Mouse (Mus musculus) testis, postnatal 14 days (tissue): ENCODE data around the gene Stk39.

Experiments
- DNase-seq: peaks from one replicate; pipeline ENCODE4 v3.0.0; 2021; ENCODE audit warnings: low spot score

The Stk39 gene

GRCm38 (mm10) chr2:68420223-68420622 lies 51.8 kb downstream of the Stk39 start:
- no peak for DNase-seq

- no peak for DNase-seq
Measured at GRCm38 (mm10) chr2:68419746-68420145, 52.3 kb downstream of the Stk39 start.

GRCm38 (mm10) chr2:68419165-68419564 lies 52.9 kb downstream of the Stk39 start:
- DNase-seq = no peak

GRCm38 (mm10) chr2:68417081-68417480 lies 55.0 kb downstream of the Stk39 start:
- DNase-seq = no peak

DNA sequence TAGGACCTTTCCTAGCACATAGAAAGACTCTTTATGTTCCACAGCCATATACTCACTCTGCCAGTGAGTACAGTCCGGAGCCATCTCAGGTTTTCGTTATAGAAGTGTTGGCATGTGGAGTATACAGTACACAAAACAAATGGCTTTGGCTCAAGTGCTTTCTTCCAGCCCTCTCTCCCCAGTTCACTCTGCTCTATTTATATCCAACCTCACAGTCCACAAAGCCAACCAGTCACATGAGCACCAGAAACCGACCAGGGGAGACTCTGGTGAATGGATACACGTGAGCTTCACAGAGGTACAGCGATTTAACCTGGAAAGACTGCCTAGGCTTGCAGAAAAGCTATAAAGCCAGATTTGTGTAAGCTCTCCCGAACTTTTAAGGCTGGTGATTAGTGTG lies 56.4 kb downstream of the Stk39 start:
- DNase-seq = no peak

DNA sequence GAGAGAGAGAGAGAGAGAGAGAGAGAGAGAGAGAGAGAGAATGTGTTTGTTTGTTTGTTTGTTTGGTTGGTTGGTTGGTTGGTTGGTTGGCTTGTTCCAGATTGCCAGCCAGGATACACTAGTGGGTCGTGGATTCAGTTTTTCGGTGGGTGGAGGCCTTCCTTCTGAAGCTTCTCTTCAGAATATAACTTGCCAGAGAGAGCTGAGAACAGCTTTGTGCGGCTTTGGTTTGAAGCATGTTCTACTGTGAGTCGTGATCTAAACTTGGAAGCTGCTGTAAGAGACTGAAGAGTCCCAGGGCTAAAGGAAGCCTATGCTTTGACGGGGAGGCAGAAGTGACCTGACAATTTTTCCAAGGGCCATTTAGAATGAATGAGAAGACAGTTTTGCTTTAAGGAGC lies 59.9 kb downstream of the Stk39 start:
- no peak for DNase-seq

- DNase-seq = no peak
Measured at GRCm38 (mm10) chr2:68411201-68411600, 60.9 kb downstream of the Stk39 start.

DNA sequence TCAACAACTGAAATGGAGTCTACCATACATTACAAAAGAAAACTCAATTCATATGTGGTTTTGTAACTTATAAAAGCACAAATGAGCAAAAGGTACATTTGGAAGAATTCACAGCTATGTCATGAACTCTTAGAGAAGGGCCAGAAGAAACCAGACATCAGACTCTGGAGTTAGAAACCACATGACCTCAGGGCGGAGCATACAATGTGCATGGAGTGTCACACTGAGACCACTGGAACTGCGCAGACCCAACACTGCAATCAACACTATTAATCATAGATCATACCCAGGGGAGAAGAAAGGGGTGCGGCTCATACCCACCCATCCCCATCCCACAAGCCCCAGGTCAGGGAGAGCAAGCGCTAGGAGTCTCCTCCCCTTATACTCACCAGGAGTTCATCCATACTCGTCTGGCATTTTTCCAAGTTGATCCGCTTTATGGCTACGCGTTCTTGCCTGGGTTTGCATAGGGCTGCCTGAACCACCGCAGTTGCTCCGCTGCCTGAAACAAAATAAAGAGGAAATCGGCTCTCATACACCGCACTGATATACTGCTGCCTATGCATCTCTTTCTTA lies 62.3 kb downstream of the Stk39 start:
- no peak for DNase-seq

DNA sequence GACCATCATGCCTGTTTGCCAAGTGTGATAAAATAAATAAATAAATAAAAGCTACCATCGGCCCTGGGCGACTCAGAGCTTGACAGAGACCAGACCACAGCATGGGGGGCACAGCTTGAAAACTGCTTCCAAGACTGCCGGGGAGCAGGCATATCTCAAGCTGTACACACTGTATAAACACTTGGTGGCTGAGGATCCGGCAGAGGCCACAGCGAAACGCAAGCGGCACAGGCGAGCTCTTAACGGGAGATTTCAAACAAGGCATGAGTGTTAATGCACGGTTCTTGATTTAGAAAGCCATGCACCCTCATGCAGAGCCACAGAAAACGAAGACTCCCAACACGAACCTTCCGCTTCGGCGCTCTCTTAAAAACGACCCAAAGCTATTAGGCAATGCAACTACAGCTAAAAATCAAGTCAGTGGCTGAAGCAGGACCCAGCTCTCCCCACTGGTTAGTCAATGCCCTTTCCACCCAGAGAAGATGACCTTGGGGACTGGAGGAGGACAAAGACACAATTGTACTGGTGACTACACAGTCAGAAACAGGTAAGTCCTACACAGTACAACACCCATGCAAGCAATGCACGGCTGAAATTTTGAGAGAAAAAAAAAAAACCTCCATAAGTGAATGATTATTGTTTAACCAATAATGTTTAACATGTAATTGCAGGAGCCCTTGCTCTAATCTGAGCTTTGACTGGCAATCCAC lies 63.6 kb downstream of the Stk39 start:
- DNase-seq = no peak

DNA sequence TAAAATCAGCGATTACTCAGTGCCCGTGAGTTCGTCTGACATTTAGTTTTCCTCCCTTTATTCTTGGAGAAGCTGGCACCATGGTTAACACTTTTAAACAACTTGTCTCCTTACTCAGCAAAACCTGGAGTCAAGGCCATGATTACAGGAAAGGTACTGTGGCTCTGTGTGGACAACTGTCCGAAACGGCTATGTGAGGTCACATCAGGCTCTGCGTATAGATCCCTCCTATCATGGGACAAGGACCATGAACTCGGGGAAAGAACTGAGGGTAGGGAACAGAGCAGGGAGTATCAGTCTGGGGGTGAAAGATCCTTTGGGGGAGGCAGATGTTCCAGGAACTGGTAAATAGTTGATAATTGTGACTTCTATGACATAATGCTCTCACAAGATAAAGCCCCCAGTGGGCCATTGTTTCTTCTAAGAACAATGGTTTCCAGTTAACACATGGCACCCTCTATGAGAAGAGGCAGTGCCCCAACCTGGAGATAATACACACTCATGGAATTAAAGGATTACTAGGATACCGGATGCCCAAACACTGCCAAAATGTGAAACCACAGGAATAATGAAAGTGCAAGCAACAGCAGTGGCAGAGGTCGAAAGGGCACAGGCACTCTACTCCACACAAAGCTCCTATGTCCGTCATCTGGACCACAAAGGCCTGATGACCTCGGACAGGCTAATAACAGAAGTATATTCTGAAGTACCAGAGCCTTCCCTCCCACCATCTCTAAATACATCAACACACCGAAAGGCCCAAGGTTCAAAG lies 64.7 kb downstream of the Stk39 start:
- peak; percentile 33 for DNase-seq

DNA sequence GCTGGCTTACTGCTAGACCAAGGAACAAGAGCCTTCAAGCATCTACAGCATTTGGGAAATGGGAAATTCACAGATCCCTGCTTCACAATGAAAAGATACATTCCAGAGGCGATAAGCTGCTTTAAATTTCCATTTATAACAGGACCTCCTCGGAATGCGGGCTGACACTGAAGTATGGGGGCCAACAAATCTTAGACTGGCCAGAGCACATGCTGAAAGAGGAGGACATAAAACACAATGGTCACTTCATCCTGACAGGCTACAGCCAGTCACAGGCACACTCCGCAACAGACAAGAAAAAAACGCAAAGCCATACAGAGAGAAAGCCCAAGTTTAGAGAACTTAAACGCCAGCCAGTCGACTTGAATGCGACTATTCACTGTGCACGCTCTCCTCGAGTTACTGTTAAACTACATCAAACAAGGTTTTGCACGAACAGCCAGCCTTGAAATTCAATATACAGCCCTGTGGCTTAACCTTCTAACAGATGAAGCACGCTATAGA lies 65.4 kb downstream of the Stk39 start:
- no peak for DNase-seq

DNA sequence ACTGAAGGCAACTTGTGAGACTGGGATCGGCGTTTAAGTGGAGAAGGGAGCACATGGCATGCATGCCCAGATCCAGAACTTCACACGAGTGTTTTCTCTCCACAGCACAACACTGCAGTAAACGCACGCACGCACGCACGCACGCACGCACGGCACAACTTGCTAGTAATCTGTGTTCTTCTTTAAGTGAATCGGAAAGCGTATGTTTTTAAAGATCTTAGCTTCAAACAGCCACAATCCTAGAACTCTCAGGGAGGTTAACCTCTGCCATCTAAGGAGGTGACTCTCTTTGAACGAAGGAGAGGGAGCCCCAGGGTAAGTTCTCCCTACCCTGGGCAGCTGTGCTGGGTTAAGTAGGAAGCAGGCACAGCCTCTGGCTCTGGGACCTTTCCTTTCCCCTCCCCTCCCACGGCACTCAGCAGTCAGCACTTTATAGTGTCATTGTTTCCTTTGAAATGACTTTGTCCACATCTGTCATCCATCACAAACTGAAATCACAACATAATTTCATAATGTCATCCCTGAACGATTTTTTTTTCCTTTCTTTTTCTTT lies 66.8 kb downstream of the Stk39 start:
- no peak for DNase-seq

DNA sequence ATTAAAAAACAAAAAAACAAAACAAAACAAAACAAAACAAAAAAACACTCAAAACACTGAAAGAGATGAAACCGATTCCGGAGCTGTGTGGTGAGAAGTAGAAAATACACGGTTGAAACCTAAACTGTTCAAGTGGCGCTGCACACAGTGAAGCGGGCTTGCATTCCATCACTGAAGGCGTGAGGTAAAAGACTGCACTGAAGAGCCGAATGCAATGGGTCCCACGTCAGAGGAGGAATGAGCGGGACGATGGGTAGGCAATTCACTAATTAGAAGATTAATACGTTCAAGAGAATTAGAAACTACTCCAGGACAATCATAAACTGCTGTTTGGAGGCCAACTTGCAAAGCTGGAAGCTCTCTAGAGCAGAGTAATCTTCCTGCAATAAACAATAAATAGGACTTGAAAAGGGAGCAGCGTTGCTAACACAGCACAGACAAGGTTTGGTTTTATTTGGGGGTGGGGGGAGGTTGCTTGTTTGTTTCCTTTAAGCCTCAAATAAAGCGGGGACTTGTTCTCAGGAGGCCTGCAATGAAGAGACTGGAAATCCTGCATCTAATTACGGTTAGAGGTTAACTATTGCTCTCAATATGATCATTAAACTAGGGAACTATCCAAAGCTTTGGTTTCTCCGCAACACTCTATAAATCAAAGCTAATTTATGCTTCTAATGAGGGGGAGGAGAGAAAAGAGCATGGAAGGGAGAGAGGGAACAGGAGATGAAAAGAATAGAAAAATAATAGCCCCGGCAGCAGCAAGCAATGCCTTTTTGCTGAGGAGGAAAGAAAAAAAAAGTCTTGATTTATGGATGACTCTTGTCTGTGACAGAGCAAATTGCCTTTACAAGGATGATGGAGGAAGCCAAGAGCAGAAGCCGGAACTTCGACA lies 67.5 kb downstream of the Stk39 start:
- DNase-seq = no peak

DNA sequence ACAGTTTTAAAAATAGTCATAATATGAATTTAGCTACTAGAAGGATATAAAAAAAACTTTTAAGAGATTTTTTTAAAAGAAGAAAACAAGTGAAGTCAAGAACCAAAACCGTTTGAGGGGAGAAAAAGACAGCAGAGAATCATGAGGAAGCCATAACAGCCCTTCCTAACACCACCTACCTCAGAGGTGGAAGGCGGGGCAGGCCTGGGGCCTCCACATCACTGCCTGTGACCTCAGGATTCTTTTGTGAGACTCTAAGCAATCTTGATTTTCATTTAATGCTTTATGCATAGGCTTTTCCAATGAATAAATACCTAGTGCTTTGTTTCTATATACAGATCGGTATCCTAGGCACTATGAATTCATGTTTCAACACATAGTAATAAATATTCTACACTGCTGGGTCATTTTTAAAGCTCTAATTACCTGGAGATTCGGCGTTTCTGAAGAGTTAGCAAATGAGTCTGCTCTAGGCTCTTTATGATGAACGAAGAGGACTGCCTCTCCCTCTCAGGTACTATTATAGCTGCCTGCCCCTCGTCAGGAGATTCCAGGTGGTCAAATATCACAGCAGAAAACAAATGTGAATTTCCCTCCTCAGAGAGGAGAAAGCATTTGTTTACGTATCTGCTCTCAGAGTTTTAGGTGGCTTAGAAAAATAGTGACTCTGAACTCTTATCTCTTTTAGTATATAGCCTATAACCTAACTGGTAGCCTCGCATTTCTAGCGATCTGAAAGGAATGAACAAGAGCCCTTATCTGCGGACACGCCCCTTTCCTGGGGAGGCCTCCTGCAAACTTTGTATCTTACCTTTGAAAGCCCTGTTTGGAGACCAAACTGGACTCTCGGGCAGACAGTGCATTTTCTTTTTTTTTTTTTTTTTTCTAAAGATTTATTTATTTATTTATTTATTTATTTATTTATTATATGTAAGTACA lies 78.2 kb downstream of the Stk39 start:
- DNase-seq = no peak

DNA sequence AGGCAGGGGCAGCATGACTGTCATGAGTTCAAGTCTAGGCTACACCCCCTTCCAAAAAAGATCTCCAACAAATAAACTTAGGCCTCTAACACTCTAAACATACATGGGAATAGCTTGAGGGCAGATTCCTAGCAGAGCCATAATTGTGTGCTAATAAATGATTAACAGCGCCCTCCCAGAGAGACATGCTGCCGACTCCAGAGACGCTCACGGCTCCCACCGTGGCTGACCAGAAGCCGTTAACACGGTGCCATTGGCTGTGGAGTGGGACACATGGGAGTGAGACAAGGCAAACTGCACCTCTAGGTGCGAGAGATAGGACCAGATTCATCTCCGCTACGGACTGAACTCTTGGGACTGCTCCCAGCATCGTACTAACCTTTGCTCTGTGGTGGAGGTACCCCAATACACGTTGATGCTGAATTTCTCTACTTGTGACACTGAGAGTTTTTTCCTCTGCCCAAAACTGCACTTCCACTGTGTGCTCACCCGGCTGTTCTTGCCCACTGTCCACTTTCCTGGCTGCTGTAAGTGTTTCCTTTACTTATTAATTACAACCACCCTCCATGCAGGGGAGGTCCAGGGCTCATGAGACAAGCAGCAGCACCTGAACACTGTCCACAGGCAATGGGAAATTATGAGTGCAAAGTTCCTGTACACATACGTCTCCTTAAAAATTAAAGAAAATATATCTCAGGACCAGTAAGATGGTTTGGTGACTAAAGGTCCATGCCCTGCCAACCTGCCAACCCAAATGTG lies 84.1 kb downstream of the Stk39 start:
- no peak for DNase-seq

DNA sequence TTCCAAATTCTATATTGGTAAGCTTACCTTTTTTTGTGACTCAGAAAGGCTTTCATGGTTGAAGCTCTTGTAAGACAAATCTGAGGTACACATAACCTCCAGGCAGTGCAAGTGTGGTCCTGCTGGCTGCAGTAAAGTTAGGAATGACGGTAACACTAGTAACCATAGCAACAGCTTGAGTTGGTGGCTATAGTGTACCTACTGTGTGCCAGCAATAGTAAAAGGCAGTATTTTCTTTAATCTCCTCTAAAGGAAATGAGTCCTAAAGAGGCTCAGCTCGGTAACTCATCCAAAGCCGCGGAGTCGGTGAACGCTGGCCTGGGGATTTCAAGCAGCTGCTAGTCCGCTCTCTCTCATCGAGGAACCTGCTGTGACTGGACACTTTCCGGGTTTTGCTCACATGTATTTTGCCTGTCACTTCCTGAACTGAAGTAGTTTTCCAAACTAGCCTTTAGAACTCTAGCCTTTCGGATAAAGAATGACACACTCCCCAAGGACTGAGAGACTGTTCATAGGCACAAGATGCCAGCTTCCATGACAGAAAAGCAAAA lies 85.7 kb downstream of the Stk39 start:
- DNase-seq = no peak

GRCm38 (mm10) chr2:68385654-68386312 lies 86.3 kb downstream of the Stk39 start:
- peak; percentile 30 for DNase-seq

DNA sequence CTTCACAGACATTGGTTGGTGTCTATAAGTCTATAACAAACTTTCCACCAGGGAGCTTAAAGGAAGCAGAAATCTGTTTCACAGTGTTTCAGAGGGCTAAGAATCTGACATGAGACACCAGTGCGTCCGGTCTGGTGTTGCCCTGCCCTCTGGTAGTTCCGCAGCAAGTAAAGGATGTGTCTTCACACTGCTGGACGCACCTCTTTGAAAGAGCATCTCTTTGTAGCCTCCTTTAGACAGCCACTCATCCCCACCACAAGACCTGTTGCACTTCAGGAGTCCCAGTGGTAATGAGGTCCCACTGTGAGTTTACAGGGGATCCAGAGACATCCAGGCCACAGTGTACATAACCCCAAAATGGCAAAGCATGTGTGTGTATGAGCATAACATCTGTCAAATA lies 88.1 kb downstream of the Stk39 start:
- DNase-seq = no peak
